Mouse (Mus musculus) v-Abl transformed pro-B cells (cell line): Measurements from ENCODE around the gene Hoxc6.

ENCODE experiments used
- in situ Hi-C, 2 experiments: fragments of 400-800 bp; cut with MboI; formaldehyde crosslinking; loops; one replicate each; pipeline ENCODE4 v1.15.1; 2025; ENCODE audit not compliant: unreplicated experiment in 2 of 2

Hoxc6 gene

GRCm38 (mm10) chr15:102967511-102968397 is 30.3 kb upstream of the Hoxc6 start:
- in situ Hi-C loops, result loop anchor here in 1 of 2 experiments (10.0 kb wide), 1 partner anchor 203 kb away; no protein-coding TSS in a partner anchor

- in situ Hi-C loops, result loop anchor here in 1 of 2 experiments (10.0 kb wide), 1 partner anchor 204 kb away; no protein-coding TSS in a partner anchor
Measured at GRCm38 (mm10) chr15:102969296-102969695, 28.8 kb upstream of the Hoxc6 start.

- in situ Hi-C loops, result no loop called here
Measured at GRCm38 (mm10) chr15:102970740-102971139, 27.3 kb upstream of the Hoxc6 start.

GRCm38 (mm10) chr15:102972254-102972653 is 25.8 kb upstream of the Hoxc6 start:
- in situ Hi-C loops, result no loop called here

- in situ Hi-C loops, result no loop called here
Measured at GRCm38 (mm10) chr15:102972753-102973152, 25.3 kb upstream of the Hoxc6 start.

GRCm38 (mm10) chr15:102975034-102975433 is 23.0 kb upstream of the Hoxc6 start:
- in situ Hi-C loops, result no loop called here

GRCm38 (mm10) chr15:102975688-102976111 is 22.4 kb upstream of the Hoxc6 start:
- in situ Hi-C loops, result no loop called here

- in situ Hi-C loops, result no loop called here
Measured at GRCm38 (mm10) chr15:102976171-102976570, 21.9 kb upstream of the Hoxc6 start, which contains the start of gene Hoxc9. TSS of gene Hoxc9 (plus strand) at chr15:102976439.

GRCm38 (mm10) chr15:102976631-102977422 is 21.2 kb upstream of the Hoxc6 start:
- in situ Hi-C loops, result no loop called here

- in situ Hi-C loops, result no loop called here
Measured at GRCm38 (mm10) chr15:102977423-102977974, 20.6 kb upstream of the Hoxc6 start.

- in situ Hi-C loops, result no loop called here
Measured at GRCm38 (mm10) chr15:102978615-102979515, 19.2 kb upstream of the Hoxc6 start.

GRCm38 (mm10) chr15:102979936-102980335 is 18.1 kb upstream of the Hoxc6 start:
- in situ Hi-C loops, result loop anchor here (10.0 kb wide), 2 partner anchors 335 to 365 kb away; partner anchors contain the start of genes Gpr84 (in 2 of the 2) and Zfp385a (in 1 of the 2)

- in situ Hi-C loops, result loop anchor here (10.0 kb wide), 2 partner anchors 334 to 364 kb away; partner anchors contain the start of genes Gpr84 (in 2 of the 2) and Zfp385a (in 1 of the 2)
Measured at GRCm38 (mm10) chr15:102980352-102980751, 17.7 kb upstream of the Hoxc6 start.

GRCm38 (mm10) chr15:102980912-102981311 is 17.1 kb upstream of the Hoxc6 start:
- in situ Hi-C loops, result loop anchor here (10.0 kb wide), 2 partner anchors 334 to 364 kb away; partner anchors contain the start of genes Gpr84 (in 2 of the 2) and Zfp385a (in 1 of the 2)

- in situ Hi-C loops, result loop anchor here (10.0 kb wide), 2 partner anchors 333 to 363 kb away; partner anchors contain the start of genes Gpr84 (in 2 of the 2) and Zfp385a (in 1 of the 2)
Measured at GRCm38 (mm10) chr15:102981379-102982288, 16.4 kb upstream of the Hoxc6 start.

GRCm38 (mm10) chr15:102983716-102984115 is 14.3 kb upstream of the Hoxc6 start:
- in situ Hi-C loops, result loop anchor here (10.0 kb wide), 2 partner anchors 331 to 361 kb away; partner anchors contain the start of genes Gpr84 (in 2 of the 2) and Zfp385a (in 1 of the 2)

GRCm38 (mm10) chr15:102984521-102984920 is 13.5 kb upstream of the Hoxc6 start:
- in situ Hi-C loops, result loop anchor here (10.0 kb wide), 2 partner anchors 330 to 360 kb away; partner anchors contain the start of genes Gpr84 (in 2 of the 2) and Zfp385a (in 1 of the 2)

- in situ Hi-C loops, result loop anchor here (5.0 to 10.0 kb wide), 4 partner anchors 187 to 360 kb away; partner anchors contain the start of genes Gpr84 (in 2 of the 2) and Zfp385a (in 2 of the 2)
Measured at GRCm38 (mm10) chr15:102984925-102985324, 13.1 kb upstream of the Hoxc6 start.
